Mouse (Mus musculus) lung, adult 2 months (tissue): Measurements from ENCODE around the gene Aknad1.

Experiments
- CTCF ChIP-seq: fragments of 200-500 bp; IDR thresholded peaks from 2 replicates; pipeline ENCODE4 v1.5.1; 2011; ENCODE audit warnings: mild to moderate bottlenecking, low read length, control low read depth; ENCODE audit not compliant: insufficient read depth
- POLR2A ChIP-seq: fragments of 200-500 bp; IDR thresholded peaks from 2 replicates; pipeline ENCODE4 v1.6.1; 2011; ENCODE audit warnings: low read depth, mild to moderate bottlenecking, control low read depth, low read length, borderline replicate concordance; ENCODE audit errors: extremely low read depth

GRCm38 (mm10) chr3:108810747-108811263 lies 71.3 kb downstream of the Aknad1 start:
- TF ChIP-seq CTCF (no peak), POLR2A (no peak)
